Mouse (Mus musculus): ENCODE measurements around the gene Man1a2. TPM values are rescaled to one million over a fixed set of nuclear protein-coding genes. Genes with fewer than 3 reads are reported as not detected.

Gene Man1a2
- total RNA-seq, 2 experiments from 2014 or later = 20.3 to 24.8 TPM

- Histone ChIP-seq H3K4me3 (no peak overlapping the region), H3K27ac (no peak overlapping the region)
- no peak for TF ChIP-seq CTCF (IDR thresholded peaks at IDR 0.05)
- DNase-seq = no peak
- intact Hi-C loops (cut with DNase I) = no loop called here
Observed at GRCm38 (mm10) chr3:100591053-100591452, 94.2 kb downstream of the Man1a2 start.

GRCm38 (mm10) chr3:100582721-100583355 lies 102.5 kb downstream of the Man1a2 start:
- no peak for DNase-seq
- Histone ChIP-seq H3K27ac (no peak overlapping the region), H3K4me3 (no peak overlapping the region)
- no peak for TF ChIP-seq CTCF (IDR thresholded peaks at IDR 0.05)
- intact Hi-C loops (cut with DNase I) = no loop called here

GRCm38 (mm10) chr3:100572571-100573183 lies 112.6 kb downstream of the Man1a2 start:
- intact Hi-C loops (cut with DNase I) = no loop called here
- no peak for TF ChIP-seq CTCF (IDR thresholded peaks at IDR 0.05)
- H3K4me3 ChIP-seq = no peak overlapping the region
- no peak overlapping the region for H3K27ac ChIP-seq
- DNase-seq = no peak

- intact Hi-C loops (cut with DNase I) = loop anchor here (2.0 to 10.0 kb wide), 3 partner anchors 116 to 381 kb away; partner anchors contain the start of gene Man1a2
- TF ChIP-seq CTCF (IDR thresholded peaks at IDR 0.05) = peak; percentile 81
- H3K27ac ChIP-seq = no peak overlapping the region
- DNase-seq = no peak
- H3K4me3 ChIP-seq = no peak overlapping the region
Observed at GRCm38 (mm10) chr3:100568443-100569390, 116.6 kb downstream of the Man1a2 start.

GRCm38 (mm10) chr3:100563565-100563964 lies 121.7 kb downstream of the Man1a2 start:
- TF ChIP-seq CTCF (IDR thresholded peaks at IDR 0.05) = no peak
- intact Hi-C loops (cut with DNase I) = loop anchor here (5.0 to 10.0 kb wide), 2 partner anchors 76 to 121 kb away; partner anchors contain the start of genes Man1a2 and Tent5c
- DNase-seq = no peak
- Histone ChIP-seq H3K4me3 (no peak overlapping the region), H3K27ac (peak overlapping the region; percentile 64)

DNA sequence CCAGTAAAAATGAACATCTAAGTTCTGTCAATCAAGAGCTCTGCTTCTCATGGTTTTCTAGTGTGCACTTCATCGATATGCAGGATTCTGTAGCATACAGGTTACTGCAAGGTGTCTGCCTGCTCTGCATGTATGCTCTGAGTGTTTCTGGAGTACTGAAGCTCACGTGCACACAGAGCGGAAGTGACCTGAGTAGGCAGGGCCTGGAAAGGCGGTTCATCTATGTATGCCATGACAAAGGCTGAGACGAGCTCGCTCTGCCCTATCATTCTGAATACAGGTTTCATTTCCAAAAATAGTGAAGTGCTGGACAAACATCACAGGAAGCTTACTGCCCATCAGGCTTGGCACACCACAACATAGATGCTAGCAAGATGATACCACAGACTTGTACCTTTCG lies 122.8 kb downstream of the Man1a2 start:
- TF ChIP-seq CTCF (IDR thresholded peaks at IDR 0.05) = no peak
- no peak for DNase-seq
- peak overlapping the region; percentile 55; the same call in 1 of the 2 replicates for H3K27ac ChIP-seq
- intact Hi-C loops (cut with DNase I) = loop anchor here (5.0 to 10.0 kb wide), 2 partner anchors 75 to 122 kb away; partner anchors contain the start of genes Man1a2 and Tent5c
- H3K4me3 ChIP-seq = no peak overlapping the region

DNA sequence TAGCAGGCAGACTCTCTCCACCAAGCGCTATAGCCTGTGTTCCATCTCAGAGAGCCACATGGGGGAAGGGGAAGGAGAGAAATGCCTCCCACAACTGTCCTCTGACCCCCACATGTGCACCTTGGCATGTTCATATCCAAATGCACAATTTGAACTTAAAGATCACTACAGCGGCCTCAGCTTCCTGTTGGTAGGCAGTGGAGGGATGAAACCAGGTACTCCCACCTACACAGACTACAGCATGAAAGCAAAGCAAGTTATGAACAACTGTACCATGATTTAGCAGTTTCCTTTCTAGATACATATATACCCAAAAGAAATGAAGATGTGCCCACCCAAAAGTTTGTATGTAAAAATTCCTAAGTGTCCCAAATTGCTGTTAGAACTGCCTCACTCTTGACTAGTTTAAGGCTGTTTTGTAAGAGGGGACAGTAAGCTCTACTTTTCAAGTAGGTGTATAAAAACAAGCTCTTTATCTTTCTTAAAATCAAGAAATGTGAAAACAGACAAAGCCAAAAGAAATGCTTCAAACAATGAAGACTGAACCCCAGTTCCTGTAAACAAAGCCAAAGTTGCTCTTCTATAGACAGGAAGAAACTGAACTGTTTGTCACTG lies 123.6 kb downstream of the Man1a2 start:
- Histone ChIP-seq H3K4me3 (no peak overlapping the region), H3K27ac (no peak overlapping the region)
- intact Hi-C loops (cut with DNase I) = loop anchor here (5.0 to 10.0 kb wide), 2 partner anchors 74 to 123 kb away; partner anchors contain the start of genes Man1a2 and Tent5c
- no peak for DNase-seq
- no peak for TF ChIP-seq CTCF (IDR thresholded peaks at IDR 0.05)

- H3K27ac ChIP-seq = no peak overlapping the region
- TF ChIP-seq CTCF (IDR thresholded peaks at IDR 0.05) = no peak
- intact Hi-C loops (cut with DNase I) = no loop called here
- H3K4me3 ChIP-seq = no peak overlapping the region
- DNase-seq = no peak
Observed at GRCm38 (mm10) chr3:100559431-100559830, 125.9 kb downstream of the Man1a2 start.

- Histone ChIP-seq H3K27ac (no peak overlapping the region), H3K4me3 (no peak overlapping the region)
- no peak for DNase-seq
- TF ChIP-seq CTCF (IDR thresholded peaks at IDR 0.05) = no peak
- intact Hi-C loops (cut with DNase I) = no loop called here
Observed at GRCm38 (mm10) chr3:100558211-100558708, 127.0 kb downstream of the Man1a2 start.

GRCm38 (mm10) chr3:100554843-100555242 lies 130.5 kb downstream of the Man1a2 start:
- intact Hi-C loops (cut with DNase I) = no loop called here

DNA sequence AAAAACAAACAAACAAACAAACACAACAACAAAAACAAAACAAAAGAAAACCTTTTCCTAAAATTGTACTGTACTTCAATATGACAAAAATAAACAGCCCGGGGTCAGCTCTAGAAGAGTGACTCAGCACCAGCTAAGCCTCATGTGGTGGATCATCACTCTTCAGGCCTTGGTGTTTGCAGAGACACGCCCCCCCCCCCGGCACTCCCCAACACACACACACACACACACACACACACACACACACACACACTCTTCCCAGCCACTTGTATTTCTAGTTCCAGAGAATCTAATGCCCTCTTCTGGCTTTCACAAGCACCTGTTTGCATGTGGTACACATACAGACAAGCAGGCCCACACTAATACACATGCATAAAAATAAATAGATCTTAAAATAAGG lies 133.1 kb downstream of the Man1a2 start:
- no peak overlapping the region for H3K4me3 ChIP-seq
- TF ChIP-seq CTCF (IDR thresholded peaks at IDR 0.05) = no peak
- no peak overlapping the region for H3K27ac ChIP-seq
- no peak for DNase-seq
- intact Hi-C loops (cut with DNase I) = no loop called here

More at GRCm38 (mm10) chr3:100554843-100555242, 130.5 kb downstream of the Man1a2 start:
- no peak overlapping the region for H3K27ac ChIP-seq
- no peak for DNase-seq
- TF ChIP-seq CTCF (IDR thresholded peaks at IDR 0.05) = peak; percentile 39
- H3K4me3 ChIP-seq = no peak overlapping the region

- no peak overlapping the region for H3K27ac ChIP-seq
- intact Hi-C loops (cut with DNase I) = no loop called here
- DNase-seq = no peak
- TF ChIP-seq CTCF (IDR thresholded peaks at IDR 0.05) = no peak
- no peak overlapping the region for H3K4me3 ChIP-seq
Observed at GRCm38 (mm10) chr3:100547913-100548292, 137.4 kb downstream of the Man1a2 start.

All from gastrocnemius, adult 2 months (tissue).